Mouse (Mus musculus): ENCODE results near the gene Pias4. TPM values are rescaled to one million over a fixed set of nuclear protein-coding genes. Genes with fewer than 3 reads are reported as not detected.
"Not testable (repeated sequence)": the region's sequence is repeated elsewhere in the genome, so short reads cannot be mapped to it uniquely, and the experiment has no call there.

The Pias4 gene
- polyA plus RNA-seq, 1 experiment from 2014 or later, result 44.0 TPM

- peak within 1 kb of the TSS; percentile 93 for H3K27ac ChIP-seq (ENCODE audit: low read depth, low read length)
- WGBS, result under 1% methylated on average over 77 of the region's 77 CpGs
- peak; percentile 99 for DNase-seq (ENCODE audit: low spot score)
- peaks cover 43% of the 10 kb centered on the region for H3K36me3 ChIP-seq (ENCODE audit: control insufficient read depth, insufficient read depth, low read length)
- H3K9me3 ChIP-seq (replicated peaks; ENCODE audit: control insufficient read depth, low read length), result no peaks in the 10 kb centered on the region
- peak within 1 kb of the TSS; percentile 98 for H3K4me2 ChIP-seq (ENCODE audit: low read length)
- no peaks in the 10 kb centered on the region for H3K27me3 ChIP-seq (replicated peaks; ENCODE audit: control insufficient read depth, insufficient read depth, low read length)
- peak within 1 kb of the TSS; percentile 96 for H3K4me3 ChIP-seq (ENCODE audit: low read depth, low read length)
- H3K4me1 ChIP-seq (ENCODE audit: control insufficient read depth, insufficient read depth, low read length), result peaks cover 25% of the 10 kb centered on the region
- H3K9ac ChIP-seq (ENCODE audit: low read length), result peak within 1 kb of the TSS; percentile 98
- ATAC-seq, result peak; percentile 76
These were observed 8.9 kb upstream of the Pias4 start, which contains the start of gene Eef2 for GRCm38 (mm10) chr10:81176466-81177271. Gene Eef2 (plus strand): TSS chr10:81176631.

- Histone ChIP-seq H3K27me3 (replicated peaks; ENCODE audit: control insufficient read depth, insufficient read depth, low read length) (no peaks in the 10 kb centered on the region), H3K9me3 (replicated peaks; ENCODE audit: control insufficient read depth, low read length) (no peaks in the 10 kb centered on the region), H3K4me2 (ENCODE audit: low read length) (peak overlapping the region; percentile 98), H3K4me1 (ENCODE audit: control insufficient read depth, insufficient read depth, low read length) (peaks cover 25% of the 10 kb centered on the region), H3K27ac (ENCODE audit: low read depth, low read length) (peak overlapping the region; percentile 93), H3K9ac (ENCODE audit: low read length) (no peak overlapping the region; the same call in 1 of the 2 replicates), H3K36me3 (ENCODE audit: control insufficient read depth, insufficient read depth, low read length) (peaks cover 37% of the 10 kb centered on the region), H3K4me3 (ENCODE audit: low read depth, low read length) (peak overlapping the region; percentile 96)
- DNase-seq (ENCODE audit: low spot score) (no peak), ATAC-seq (no peak)
- 5% methylated on average over 13 of the region's 13 CpGs for WGBS
These were observed 8.3 kb upstream of the Pias4 start for GRCm38 (mm10) chr10:81175936-81176465.

GRCm38 (mm10) chr10:81175345-81175701 is 7.6 kb upstream of the Pias4 start:
- peak overlapping the region; percentile 36; the same call in 1 of the 2 replicates for H3K4me3 ChIP-seq (ENCODE audit: low read depth, low read length)
- peak overlapping the region; percentile 93 for H3K27ac ChIP-seq (ENCODE audit: low read depth, low read length)
- H3K4me1 ChIP-seq (ENCODE audit: control insufficient read depth, insufficient read depth, low read length), result peaks cover 25% of the 10 kb centered on the region
- not testable (repeated sequence) for ATAC-seq; H3K9me3 ChIP-seq (replicated peaks; ENCODE audit: control insufficient read depth, low read length); H3K27me3 ChIP-seq (replicated peaks; ENCODE audit: control insufficient read depth, insufficient read depth, low read length)
- WGBS, result 9% methylated on average over 4 of the region's 4 CpGs
- H3K36me3 ChIP-seq (ENCODE audit: control insufficient read depth, insufficient read depth, low read length), result peaks cover 30% of the 10 kb centered on the region
- H3K9ac ChIP-seq (ENCODE audit: low read length), result peak overlapping the region; percentile 66
- H3K4me2 ChIP-seq (ENCODE audit: low read length), result peak overlapping the region; percentile 66
- DNase-seq (ENCODE audit: low spot score), result peak; percentile 72

- WGBS, result 3% methylated on average over 29 of the region's 29 CpGs
These were observed 7.1 kb upstream of the Pias4 start for GRCm38 (mm10) chr10:81174617-81175344.

GRCm38 (mm10) chr10:81173132-81173531 is 5.4 kb upstream of the Pias4 start:
- ATAC-seq, result peak; percentile 25; the same call in 1 of the 2 replicates
- H3K4me1 ChIP-seq (ENCODE audit: control insufficient read depth, insufficient read depth, low read length), result peaks cover 28% of the 10 kb centered on the region

More at GRCm38 (mm10) chr10:81174617-81175344, 7.1 kb upstream of the Pias4 start:
- Histone ChIP-seq H3K36me3 (ENCODE audit: control insufficient read depth, insufficient read depth, low read length) (peaks cover 25% of the 10 kb centered on the region), H3K4me1 (ENCODE audit: control insufficient read depth, insufficient read depth, low read length) (peaks cover 25% of the 10 kb centered on the region), H3K9me3 (replicated peaks; ENCODE audit: control insufficient read depth, low read length) (no peaks in the 10 kb centered on the region), H3K27ac (ENCODE audit: low read depth, low read length) (peak overlapping the region; percentile 93), H3K9ac (ENCODE audit: low read length) (peak overlapping the region; percentile 66), H3K27me3 (replicated peaks; ENCODE audit: control insufficient read depth, insufficient read depth, low read length) (no peaks in the 10 kb centered on the region), H3K4me2 (ENCODE audit: low read length) (peak overlapping the region; percentile 66), H3K4me3 (ENCODE audit: low read depth, low read length) (peak overlapping the region; percentile 36)
- peak; percentile 62 for ATAC-seq
- peak; percentile 92 for DNase-seq (ENCODE audit: low spot score)

GRCm38 (mm10) chr10:81169411-81169900 is 1.7 kb upstream of the Pias4 start:
- not testable (repeated sequence) for H3K4me3 ChIP-seq (ENCODE audit: low read depth, low read length); ATAC-seq; H3K9ac ChIP-seq (ENCODE audit: low read length); H3K36me3 ChIP-seq (ENCODE audit: control insufficient read depth, insufficient read depth, low read length); H3K27ac ChIP-seq (ENCODE audit: low read depth, low read length); H3K27me3 ChIP-seq (replicated peaks; ENCODE audit: control insufficient read depth, insufficient read depth, low read length); DNase-seq (ENCODE audit: low spot score); H3K9me3 ChIP-seq (replicated peaks; ENCODE audit: control insufficient read depth, low read length); H3K4me2 ChIP-seq (ENCODE audit: low read length)
- peaks cover 23% of the 10 kb centered on the region for H3K4me1 ChIP-seq (ENCODE audit: control insufficient read depth, insufficient read depth, low read length)
- WGBS, result 61% methylated on average over 7 of the region's 14 CpGs

More at GRCm38 (mm10) chr10:81173132-81173531, 5.4 kb upstream of the Pias4 start:
- Histone ChIP-seq H3K4me2 (ENCODE audit: low read length) (peak overlapping the region; percentile 39), H3K9ac (ENCODE audit: low read length) (peak overlapping the region; percentile 44), H3K4me3 (ENCODE audit: low read depth, low read length) (no peak overlapping the region), H3K27me3 (replicated peaks; ENCODE audit: control insufficient read depth, insufficient read depth, low read length) (no peaks in the 10 kb centered on the region), H3K36me3 (ENCODE audit: control insufficient read depth, insufficient read depth, low read length) (peaks cover 8% of the 10 kb centered on the region), H3K9me3 (replicated peaks; ENCODE audit: control insufficient read depth, low read length) (no peaks in the 10 kb centered on the region), H3K27ac (ENCODE audit: low read depth, low read length) (peak overlapping the region; percentile 77)
- 5% methylated on average over 21 of the region's 21 CpGs for WGBS
- peak; percentile 90 for DNase-seq (ENCODE audit: low spot score)

- 3% methylated on average over 29 of the region's 29 CpGs for WGBS
These were observed 960 bp upstream of the Pias4 start for GRCm38 (mm10) chr10:81168521-81169244.

GRCm38 (mm10) chr10:81168087-81168431 is 336 bp upstream of the Pias4 start:
- WGBS, result 9% methylated on average over 5 of the region's 5 CpGs
- peak; percentile 67 for ATAC-seq
- peak overlapping the region; percentile 69 for H3K4me2 ChIP-seq (ENCODE audit: low read length)

More at GRCm38 (mm10) chr10:81168521-81169244, 960 bp upstream of the Pias4 start:
- Histone ChIP-seq H3K27ac (ENCODE audit: low read depth, low read length) (peak overlapping the region; percentile 72), H3K36me3 (ENCODE audit: control insufficient read depth, insufficient read depth, low read length) (peaks cover 4% of the 10 kb centered on the region), H3K4me2 (ENCODE audit: low read length) (peak overlapping the region; percentile 69), H3K4me1 (ENCODE audit: control insufficient read depth, insufficient read depth, low read length) (peaks cover 17% of the 10 kb centered on the region), H3K27me3 (replicated peaks; ENCODE audit: control insufficient read depth, insufficient read depth, low read length) (no peaks in the 10 kb centered on the region), H3K4me3 (ENCODE audit: low read depth, low read length) (peak overlapping the region; percentile 80), H3K9me3 (replicated peaks; ENCODE audit: control insufficient read depth, low read length) (no peaks in the 10 kb centered on the region), H3K9ac (ENCODE audit: low read length) (peak overlapping the region; percentile 64)
- peak; percentile 57 for ATAC-seq
- DNase-seq (ENCODE audit: low spot score), result peak; percentile 85

More at GRCm38 (mm10) chr10:81168087-81168431, 336 bp upstream of the Pias4 start:
- DNase-seq (ENCODE audit: low spot score), result no peak
- peak overlapping the region; percentile 80 for H3K4me3 ChIP-seq (ENCODE audit: low read depth, low read length)
- H3K36me3 ChIP-seq (ENCODE audit: control insufficient read depth, insufficient read depth, low read length), result peaks cover 11% of the 10 kb centered on the region
- peak overlapping the region; percentile 72 for H3K27ac ChIP-seq (ENCODE audit: low read depth, low read length)
- H3K9me3 ChIP-seq (replicated peaks; ENCODE audit: control insufficient read depth, low read length), result no peaks in the 10 kb centered on the region
- H3K27me3 ChIP-seq (replicated peaks; ENCODE audit: control insufficient read depth, insufficient read depth, low read length), result no peaks in the 10 kb centered on the region
- H3K4me1 ChIP-seq (ENCODE audit: control insufficient read depth, insufficient read depth, low read length), result peaks cover 13% of the 10 kb centered on the region
- H3K9ac ChIP-seq (ENCODE audit: low read length), result peak overlapping the region; percentile 64
